Mouse (Mus musculus) adrenal gland, postnatal 10 days (tissue): Measurements from ENCODE around the gene Krt88. TPM values are rescaled to one million over a fixed set of nuclear protein-coding genes. Genes with fewer than 3 reads are reported as not detected.

ENCODE experiments used
- DNase-seq: peaks from one replicate; pipeline ENCODE4 v3.0.0; 2021; ENCODE audit warnings: mixed read lengths
- long read RNA-seq, 2 experiments: library from polyadenylated mRNA; stranded (forward); transcript quantifications; one replicate each; pipeline ENCODE4 v2.0.0; 2021
- total RNA-seq, 2 experiments: library from RNA; stranded (reverse); gene quantifications; 2 replicates each; pipeline ENCODE4 v1.2.3; 2021

The Krt88 gene
- total RNA-seq: not detected
- long read RNA-seq, experiment 1: 0 reads
- long read RNA-seq, experiment 2: 0 reads

- no peak for DNase-seq
These were observed at the start of gene Krt88 for GRCm38 (mm10) chr15:101447444-101447843. Gene Krt88 (plus strand): TSS chr15:101447744.

- no peak for DNase-seq
These were observed 49.3 kb upstream of the Krt88 start for GRCm38 (mm10) chr15:101398269-101398668.

GRCm38 (mm10) chr15:101410775-101411174, 36.8 kb upstream of the Krt88 start, which contains the start of gene Krt7:
Gene Krt7 (plus strand): TSS chr15:101411043.
- no peak for DNase-seq

- DNase-seq: no peak
These were observed 35.4 kb upstream of the Krt88 start for GRCm38 (mm10) chr15:101412188-101412587.

GRCm38 (mm10) chr15:101413916-101414635, 33.5 kb upstream of the Krt88 start:
- no peak for DNase-seq

GRCm38 (mm10) chr15:101414807-101415565, 32.6 kb upstream of the Krt88 start:
- no peak for DNase-seq

GRCm38 (mm10) chr15:101418950-101419349, 28.6 kb upstream of the Krt88 start:
- no peak for DNase-seq

- no peak for DNase-seq
These were observed 26.6 kb upstream of the Krt88 start for GRCm38 (mm10) chr15:101420903-101421302.

GRCm38 (mm10) chr15:101424914-101425313, 22.6 kb upstream of the Krt88 start:
- DNase-seq: no peak

- no peak for DNase-seq
These were observed 10.9 kb upstream of the Krt88 start for GRCm38 (mm10) chr15:101436611-101437010.

- DNase-seq: no peak
These were observed 9.0 kb upstream of the Krt88 start, which contains the start of gene Krt87 for GRCm38 (mm10) chr15:101438555-101438954. Gene Krt87 (minus strand): TSS chr15:101438804.

GRCm38 (mm10) chr15:101440837-101441236, 6.7 kb upstream of the Krt88 start:
- no peak for DNase-seq

- DNase-seq: peak; percentile 13
These were observed 972 bp upstream of the Krt88 start for GRCm38 (mm10) chr15:101446572-101446971.

- peak; percentile 88 for DNase-seq
These were observed 5.7 kb downstream of the Krt88 start for GRCm38 (mm10) chr15:101453093-101453736.

- no peak for DNase-seq
These were observed 7.2 kb downstream of the Krt88 start for GRCm38 (mm10) chr15:101454774-101455173.

- no peak for DNase-seq
These were observed 7.7 kb downstream of the Krt88 start for GRCm38 (mm10) chr15:101455292-101455691.

GRCm38 (mm10) chr15:101455891-101456290, 8.3 kb downstream of the Krt88 start:
- DNase-seq: no peak

GRCm38 (mm10) chr15:101458361-101458930, 10.9 kb downstream of the Krt88 start:
- DNase-seq: peak; percentile 49

GRCm38 (mm10) chr15:101459283-101459682, 11.7 kb downstream of the Krt88 start:
- no peak for DNase-seq

GRCm38 (mm10) chr15:101463651-101464050, 16.1 kb downstream of the Krt88 start, which contains the start of gene Krt81:
Gene Krt81 (minus strand): TSS chr15:101463751.
- DNase-seq: no peak

GRCm38 (mm10) chr15:101469093-101469492, 21.5 kb downstream of the Krt88 start:
- no peak for DNase-seq

GRCm38 (mm10) chr15:101472952-101473528, 25.5 kb downstream of the Krt88 start, which contains the start of gene Krt86:
Gene Krt86 (plus strand): TSS chr15:101473478.
- peak; percentile 77 for DNase-seq
